Mouse (Mus musculus): Measurements from ENCODE around the gene Gm973. TPM values are rescaled to one million over a fixed set of nuclear protein-coding genes. Genes with fewer than 3 reads are reported as not detected.
A peak's percentile ranks its signal among the peaks of the same experiment; 100 is the strongest.

Gene Gm973
- total RNA-seq, 2 experiments from 2014 or later: 0.25 TPM; not detected in 1

DNA sequence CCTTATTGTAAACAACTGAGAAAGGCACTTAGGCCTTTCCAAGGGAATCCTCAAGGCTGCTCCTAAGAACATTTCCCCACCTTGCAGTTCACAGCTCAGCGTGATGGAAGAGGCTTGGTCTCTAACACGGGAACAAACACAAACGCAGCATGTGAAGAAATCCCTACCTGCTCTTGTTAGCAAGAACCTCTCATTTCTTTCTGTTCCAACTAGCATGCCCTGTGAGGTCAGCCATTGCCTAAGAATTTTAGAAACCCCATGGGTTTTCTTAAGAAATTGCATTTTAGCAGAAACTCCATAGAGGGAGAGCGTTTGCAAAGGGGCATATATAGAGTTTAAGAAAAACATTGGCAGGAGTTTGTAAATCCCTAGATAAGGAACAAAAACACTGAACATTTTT, 27.6 kb upstream of the Gm973 start:
- no peak for DNase-seq
- intact Hi-C loops (cut with DNase I): no loop called here

DNA sequence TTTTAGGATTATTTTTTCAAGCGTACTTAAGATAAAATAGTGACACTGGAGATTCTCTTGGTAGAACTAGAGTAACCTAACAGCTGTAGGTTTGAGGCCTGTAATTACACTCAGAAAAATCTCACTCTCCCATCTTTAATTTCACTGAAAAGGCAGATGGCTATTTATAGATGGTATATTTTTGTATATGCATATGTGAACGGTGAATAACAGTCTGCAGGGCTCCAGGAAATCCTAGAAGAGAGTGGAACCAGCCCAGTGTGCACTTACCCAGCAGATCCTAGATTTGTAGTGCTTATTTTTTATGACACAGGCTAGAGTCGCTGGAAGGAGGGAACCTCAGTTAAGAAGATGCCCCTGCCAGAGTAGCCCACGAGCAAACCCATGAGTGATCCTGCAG, 27.1 kb upstream of the Gm973 start:
- intact Hi-C loops (cut with DNase I): no loop called here
- DNase-seq: no peak

DNA sequence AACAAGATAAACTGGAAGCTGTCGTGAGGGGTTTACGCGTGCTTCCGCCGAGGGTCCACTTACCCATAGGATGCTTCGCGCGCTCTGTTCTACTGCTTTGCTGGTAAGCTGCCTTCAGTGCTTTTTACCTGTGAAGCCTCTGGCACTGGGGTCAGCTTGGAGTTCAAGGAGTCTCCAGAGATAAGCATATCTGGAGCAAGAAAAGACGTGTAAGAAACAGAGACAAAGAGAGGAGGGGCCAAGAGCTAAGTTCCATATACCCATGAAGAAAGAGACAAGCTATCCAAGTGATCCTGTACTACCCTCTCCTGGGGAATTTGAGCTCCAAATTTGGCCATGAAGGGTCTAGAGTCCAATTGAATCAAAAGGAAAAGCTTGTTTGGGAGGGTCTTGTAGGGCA, 24.5 kb upstream of the Gm973 start:
- intact Hi-C loops (cut with DNase I): no loop called here
- DNase-seq: no peak

DNA sequence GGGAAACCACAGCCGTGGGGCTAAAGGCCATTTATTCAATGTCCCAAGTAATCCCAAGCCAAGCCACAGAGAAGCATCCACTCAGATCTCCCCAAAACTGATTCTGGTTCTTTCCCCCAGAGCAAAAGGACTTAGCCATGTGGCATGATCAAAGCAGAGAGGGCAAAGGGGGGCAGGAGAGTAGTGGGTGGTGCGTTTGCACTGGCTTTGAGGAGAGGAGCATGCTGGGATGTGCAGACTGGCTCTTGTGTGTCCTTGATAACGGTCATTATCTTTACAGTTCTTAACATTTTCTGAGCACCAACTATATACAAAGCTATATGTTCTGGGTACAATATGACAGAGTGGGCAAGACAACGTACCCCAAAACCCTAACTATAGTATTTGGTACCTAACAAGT, 23.6 kb upstream of the Gm973 start:
- no peak for DNase-seq
- intact Hi-C loops (cut with DNase I): no loop called here

DNA sequence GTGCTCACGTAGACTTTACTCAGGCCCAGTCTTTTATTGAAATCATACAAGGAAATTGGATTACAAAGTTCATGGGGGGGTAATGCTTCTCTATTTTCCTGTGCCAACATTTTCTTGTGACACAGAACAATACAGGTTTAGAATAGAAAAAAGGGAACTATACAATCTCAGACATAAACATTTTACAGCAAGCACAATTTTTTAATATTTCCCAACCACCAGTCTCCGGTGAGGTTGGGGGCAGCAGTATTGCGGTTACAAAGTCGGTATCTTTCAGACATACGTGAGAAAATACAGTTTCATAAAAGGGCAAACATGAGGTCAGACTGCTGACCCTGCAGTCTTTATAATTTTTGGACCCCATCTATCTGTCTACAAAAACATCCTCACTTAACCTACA, 20.1 kb upstream of the Gm973 start:
- intact Hi-C loops (cut with DNase I): no loop called here
- no peak for DNase-seq

DNA sequence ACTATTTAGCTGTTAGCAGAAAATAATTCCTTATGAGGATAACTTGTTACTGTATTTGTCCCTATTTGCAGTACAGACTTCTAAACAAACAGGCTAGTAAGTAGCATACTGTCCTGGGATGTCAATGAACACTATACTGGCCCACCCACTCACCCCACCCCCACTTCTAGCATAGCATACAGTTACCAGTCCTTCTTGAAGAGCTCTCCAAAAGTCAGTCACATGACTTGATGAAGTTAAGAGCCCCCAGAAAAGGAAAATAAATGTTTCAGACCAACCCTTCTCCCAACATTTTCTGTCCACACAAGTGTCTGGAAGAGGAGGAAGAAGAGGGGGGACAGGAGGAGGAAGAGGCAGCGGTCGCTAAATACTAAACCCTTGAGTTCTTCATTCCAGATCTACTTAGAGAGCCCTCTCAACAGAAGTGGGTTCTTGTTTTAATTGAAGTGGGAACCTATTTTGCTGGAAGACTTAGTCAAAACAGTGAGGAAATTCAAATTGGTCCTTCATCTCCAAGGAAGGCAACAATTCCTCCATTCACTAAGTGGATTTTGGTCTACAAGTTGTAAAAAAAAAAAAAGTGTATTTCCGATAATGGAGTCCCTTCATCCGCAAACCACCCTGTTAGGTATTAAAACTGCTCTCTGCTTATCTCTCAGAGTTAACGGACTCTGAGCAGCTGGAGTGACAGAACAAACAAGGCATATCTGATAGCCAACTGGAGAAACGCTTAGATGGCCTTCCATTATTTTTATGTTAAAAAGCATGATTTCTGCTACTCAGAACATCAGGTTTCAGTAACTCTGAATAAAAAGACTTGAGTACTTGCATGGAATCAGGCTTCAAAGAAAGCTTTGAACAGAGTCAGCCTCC, 18.1 kb upstream of the Gm973 start:
- no peak for DNase-seq
- intact Hi-C loops (cut with DNase I): no loop called here

DNA sequence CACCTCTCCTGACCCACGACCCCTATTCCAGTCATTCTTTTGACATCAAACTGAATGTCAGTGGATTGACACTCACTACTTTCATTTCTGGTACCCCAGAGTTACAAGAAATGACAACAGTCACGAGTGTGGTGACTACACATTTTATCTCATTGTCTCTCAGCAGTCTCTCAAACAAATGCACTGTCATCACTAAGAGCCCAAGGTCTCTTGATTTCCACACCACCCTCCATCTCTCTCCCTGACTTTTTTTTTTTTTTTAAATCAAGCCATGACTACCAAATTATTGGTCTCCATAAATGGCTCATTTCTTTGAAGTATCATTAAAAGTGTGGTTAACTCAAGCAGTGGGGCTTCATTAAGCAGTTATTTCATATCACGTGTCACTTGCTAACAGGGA, 16.7 kb upstream of the Gm973 start:
- intact Hi-C loops (cut with DNase I): no loop called here
- no peak for DNase-seq

DNA sequence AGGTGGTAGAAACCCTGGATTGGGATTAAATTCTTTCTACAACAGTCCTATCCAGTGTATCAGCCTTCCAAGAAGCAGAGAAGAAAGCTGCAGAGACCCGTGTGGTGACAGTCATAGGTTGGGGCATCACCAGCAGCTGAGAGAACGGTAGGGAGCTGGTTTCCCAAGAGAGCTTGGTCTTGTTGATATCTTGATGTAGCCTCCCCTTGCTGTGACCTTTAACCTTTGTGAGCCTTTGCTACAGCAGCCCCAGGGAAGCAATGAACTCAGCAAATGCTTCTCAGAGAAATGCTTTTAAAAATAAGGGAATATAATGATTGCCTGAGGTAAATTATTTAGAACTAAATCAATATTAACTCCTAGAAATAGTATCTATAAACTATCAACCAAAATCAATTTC, 13.7 kb upstream of the Gm973 start:
- intact Hi-C loops (cut with DNase I): no loop called here

DNA sequence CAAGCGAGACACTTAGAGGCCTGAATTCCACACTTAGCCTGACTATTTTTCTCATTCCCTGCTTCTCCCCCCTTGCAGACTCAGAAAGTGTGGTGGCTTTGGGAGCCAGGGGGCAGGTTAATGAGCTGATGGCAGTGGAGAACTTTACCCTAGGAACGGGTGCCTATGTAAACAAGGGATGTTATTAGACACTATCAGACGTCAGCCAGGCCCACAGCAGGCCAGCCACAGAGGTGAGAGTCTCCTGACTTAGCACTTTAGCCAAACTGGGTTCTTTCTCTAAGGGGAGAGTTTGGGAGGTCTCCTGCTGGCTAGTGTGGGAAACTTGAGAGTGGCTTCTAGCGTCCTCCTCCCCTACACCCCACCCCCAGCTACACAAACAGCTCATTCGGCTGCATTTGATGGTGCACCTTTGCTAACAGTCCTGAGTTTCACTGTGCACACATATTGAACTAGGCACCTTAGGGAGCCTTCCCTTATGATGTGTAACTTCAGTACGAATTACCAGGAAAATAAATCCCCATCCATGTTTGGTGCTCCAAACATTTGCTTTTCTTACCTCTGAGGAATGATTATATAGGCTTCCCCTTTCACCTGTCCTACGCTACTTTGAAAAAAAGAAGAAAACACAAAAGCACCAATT, 12.3 kb upstream of the Gm973 start:
- intact Hi-C loops (cut with DNase I): no loop called here
- DNase-seq: no peak

More for the DNA sequence above, 13.7 kb upstream of the Gm973 start:
- no peak for DNase-seq

DNA sequence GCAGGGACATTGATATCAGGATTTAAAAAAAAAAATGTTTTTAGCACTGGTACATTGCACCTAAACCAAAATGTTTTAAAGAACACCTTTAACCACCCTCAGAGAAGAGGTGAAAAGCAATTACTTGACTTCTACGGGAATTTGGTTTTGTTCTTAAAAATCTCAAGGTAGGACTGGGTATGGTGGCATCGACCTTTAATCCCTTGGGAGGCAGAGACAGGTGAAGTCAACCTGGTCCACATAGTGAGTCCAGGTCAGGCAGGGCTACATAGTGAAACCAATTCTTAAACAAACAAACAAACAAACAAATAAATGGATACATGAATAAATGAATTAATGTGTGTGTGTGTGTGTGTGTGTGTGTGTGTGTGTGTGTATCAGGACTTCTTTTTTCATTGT, 11.8 kb upstream of the Gm973 start:
- intact Hi-C loops (cut with DNase I): no loop called here
- DNase-seq: no peak

DNA sequence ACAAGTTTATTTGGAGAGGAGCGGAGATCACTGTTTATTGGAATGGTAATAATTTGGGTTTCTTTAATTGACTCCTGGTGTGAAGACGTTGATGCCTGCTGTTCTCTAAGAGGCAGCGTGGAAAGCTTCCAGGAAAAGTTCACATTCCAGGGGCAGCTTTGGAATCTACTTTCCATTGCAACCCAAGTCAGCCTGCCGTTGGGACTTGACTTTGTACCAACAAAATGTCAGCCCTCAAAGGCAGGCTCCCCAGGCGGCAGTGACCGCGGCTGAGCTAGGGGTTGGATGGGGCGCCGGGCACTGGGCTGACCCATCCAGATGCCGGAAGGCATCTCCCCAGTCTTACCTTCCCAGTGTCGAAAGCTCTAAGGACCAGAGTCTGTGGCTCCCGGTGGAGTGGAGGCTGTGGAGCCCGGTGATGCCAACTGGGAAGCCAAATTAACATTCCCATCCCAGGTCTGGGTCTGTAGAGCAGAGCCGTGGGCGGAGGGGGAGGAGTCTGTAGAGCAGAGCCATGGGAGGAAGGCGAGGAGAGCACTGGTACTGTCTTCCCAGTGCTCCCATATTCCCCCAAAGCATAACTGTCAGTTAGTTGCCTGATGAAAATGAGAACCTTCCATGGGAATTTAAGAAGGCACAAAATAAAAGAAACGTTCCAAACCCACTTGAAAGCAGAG, 7.5 kb upstream of the Gm973 start:
- DNase-seq: peak; percentile 34 to 48
- intact Hi-C loops (cut with DNase I): no loop called here

DNA sequence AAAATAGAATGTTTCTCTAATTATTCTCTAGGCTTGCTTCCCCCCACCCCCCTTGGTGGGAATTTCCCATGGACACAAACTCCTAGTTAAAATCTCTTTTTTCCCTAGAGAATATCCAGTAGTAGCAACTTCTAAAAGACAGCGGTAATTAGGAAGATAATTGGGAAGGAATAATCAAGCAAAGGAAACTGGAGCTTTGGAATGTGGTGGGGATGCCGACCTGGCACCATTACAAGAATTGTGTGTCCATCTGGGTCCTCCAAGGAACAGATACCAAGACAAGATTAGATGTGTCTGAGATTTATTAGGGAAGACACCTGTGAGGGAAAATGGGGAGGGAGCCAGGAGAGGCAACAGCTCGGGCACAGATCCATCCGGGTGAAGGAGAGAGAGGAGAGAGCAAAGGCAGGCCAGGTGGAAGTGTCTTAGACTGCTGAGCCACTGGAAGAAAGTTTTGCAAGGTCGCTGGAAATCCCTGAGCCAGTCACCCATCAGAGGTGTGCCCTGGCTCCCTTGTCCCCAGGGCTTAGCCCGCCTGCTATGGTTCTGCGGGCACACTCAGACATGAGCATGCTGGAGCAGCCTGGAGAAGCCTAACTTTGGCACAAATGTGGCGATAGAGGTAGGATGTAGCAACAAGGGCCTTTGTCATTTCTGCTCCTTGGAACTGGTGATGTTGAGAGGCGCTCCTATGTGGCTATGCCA, 4.3 kb upstream of the Gm973 start:
- DNase-seq: peak; percentile 29 to 48
- intact Hi-C loops (cut with DNase I): no loop called here

DNA sequence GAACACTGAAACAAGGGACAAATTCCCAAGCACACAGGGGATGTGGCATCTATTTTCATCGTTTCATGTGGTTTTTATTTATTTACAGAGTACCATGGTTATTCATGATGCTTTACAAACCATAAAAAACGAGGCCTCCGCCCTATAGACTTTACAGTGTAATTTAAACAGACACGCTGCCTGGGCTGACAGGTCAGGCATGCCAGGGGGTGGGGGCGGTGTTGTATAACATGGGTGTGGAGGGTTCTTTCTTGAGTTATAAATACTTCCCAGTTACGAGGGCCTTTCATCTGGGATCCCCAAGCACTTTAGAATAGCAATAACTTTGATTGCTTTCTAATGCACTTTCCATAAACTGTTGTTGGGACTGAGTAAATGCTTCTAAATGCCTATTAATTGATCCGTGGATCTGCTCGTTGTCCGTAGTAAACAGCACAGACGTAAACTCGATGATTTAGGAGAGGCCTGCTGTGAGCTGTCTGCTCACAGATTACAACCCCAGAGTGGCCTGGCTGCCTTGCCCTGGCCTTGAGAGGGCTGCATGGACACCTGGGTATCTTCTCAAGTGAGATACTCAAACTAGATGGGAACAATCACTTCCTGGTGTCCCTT, 4.3 kb downstream of the Gm973 start:
- intact Hi-C loops (cut with DNase I): loop anchor here (5.0 kb wide), 1 partner anchor 52 kb away; no protein-coding TSS in a partner anchor
- no peak for DNase-seq

DNA sequence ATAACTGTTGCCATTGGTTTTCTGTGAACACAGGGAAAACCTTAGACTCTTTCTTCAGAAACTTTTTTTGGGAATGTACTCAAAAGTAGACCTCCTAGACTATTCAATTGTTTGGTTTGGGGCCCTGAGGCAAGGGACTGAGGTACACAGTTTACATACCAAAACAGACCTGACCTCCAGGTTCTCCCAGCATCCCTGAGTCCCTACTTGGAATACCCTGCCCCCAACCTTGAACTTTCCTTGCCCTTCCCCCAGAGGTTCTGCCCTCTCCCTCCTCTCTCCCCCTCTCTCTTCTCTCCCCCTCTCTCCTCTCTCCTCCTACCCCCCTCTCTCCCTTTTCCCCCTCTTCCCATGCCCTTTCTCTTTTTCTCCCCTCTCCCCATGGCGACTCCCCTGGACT, 6.4 kb downstream of the Gm973 start:
- DNase-seq: no peak
- intact Hi-C loops (cut with DNase I): loop anchor here (5.0 kb wide), 1 partner anchor 50 kb away; no protein-coding TSS in a partner anchor

DNA sequence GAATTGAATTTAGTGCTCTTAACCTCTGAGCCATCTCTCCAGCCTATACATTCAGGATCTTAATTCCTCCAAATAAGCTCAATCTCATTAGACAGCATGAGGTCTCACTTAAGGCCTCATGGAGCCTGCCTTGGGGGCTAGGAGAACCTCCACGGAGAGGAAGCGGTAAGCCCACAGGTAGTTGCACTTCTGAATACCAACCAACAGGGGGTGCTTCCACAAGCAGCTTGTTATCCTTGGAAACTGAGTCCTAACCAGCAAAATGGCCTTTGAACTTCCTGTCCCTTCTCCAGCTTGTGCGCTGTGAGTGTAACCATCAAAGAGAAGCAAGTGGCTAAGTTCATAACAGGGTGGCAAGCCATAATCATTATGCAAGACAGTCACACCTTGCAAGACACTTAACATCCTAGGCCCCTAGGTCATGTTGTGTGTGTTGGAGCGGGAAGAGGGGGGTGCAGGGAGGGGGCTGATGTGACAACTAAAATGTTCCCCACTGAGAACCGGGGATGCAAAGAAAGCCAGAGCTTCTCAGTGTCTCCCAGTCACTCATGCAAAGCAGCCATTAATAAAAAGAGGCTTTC, 7.4 kb downstream of the Gm973 start:
- DNase-seq: no peak
- intact Hi-C loops (cut with DNase I): loop anchor here (5.0 kb wide), 1 partner anchor 49 kb away; no protein-coding TSS in a partner anchor

DNA sequence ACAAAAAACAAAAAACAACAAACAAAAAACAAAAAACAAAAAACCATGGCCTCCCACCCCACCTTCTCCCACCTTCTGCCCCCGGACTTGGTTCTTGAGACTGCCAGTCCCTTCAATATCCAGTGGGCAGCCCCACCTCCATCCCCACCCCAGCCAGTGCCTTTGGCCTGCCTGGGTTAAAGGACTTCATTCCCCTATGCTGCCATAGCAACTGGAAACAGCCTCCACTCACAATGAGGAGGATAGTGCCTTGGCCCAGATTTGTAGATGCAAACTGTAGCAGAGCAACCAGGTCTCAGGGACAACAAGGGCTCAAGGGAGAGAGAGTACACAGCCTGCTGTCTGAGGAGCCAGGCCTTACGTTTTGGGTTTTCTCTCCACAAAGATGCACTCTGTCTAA, 8.0 kb downstream of the Gm973 start:
- DNase-seq: no peak
- intact Hi-C loops (cut with DNase I): loop anchor here (5.0 kb wide), 1 partner anchor 48 kb away; no protein-coding TSS in a partner anchor

DNA sequence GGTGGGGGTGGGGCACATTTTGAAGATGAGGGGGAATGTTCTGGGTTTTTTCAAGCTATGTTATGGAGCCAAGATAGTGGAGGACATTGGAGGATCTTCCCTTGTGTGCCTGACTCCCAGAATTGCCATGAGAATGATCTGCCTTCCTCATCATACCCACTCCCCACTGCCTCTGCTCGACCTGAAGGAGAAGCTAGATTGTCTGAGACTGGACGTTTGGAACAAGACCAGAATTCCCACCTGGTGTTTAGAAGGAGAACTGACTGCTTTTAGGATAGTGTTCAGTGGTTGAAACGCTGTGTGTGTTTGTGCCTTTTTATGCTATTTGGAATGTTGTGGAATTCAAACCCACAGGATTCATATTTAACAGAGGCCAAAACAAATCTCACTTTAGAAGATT, 8.7 kb downstream of the Gm973 start:
- intact Hi-C loops (cut with DNase I): loop anchor here (5.0 kb wide), 1 partner anchor 48 kb away; no protein-coding TSS in a partner anchor
- no peak for DNase-seq

DNA sequence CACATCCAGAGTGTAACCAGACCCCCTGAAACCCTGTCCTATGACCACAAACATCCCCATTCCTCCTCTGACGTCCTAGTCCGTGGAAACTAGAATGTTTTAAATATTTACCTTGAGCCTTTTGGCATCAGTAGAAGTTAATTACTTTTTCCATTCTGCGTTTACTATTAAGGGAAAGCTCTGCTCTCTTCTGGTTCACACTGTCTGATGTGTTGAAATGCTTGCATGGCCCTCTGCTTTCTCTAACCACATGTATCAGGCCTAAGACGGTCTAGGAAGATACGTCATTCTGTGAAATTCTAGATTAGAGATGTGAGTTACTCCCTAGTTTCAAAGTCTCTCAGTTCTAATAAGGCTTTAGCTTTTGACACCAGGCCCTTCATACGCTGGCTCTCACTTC, 11.2 kb downstream of the Gm973 start:
- DNase-seq: no peak
- intact Hi-C loops (cut with DNase I): no loop called here

DNA sequence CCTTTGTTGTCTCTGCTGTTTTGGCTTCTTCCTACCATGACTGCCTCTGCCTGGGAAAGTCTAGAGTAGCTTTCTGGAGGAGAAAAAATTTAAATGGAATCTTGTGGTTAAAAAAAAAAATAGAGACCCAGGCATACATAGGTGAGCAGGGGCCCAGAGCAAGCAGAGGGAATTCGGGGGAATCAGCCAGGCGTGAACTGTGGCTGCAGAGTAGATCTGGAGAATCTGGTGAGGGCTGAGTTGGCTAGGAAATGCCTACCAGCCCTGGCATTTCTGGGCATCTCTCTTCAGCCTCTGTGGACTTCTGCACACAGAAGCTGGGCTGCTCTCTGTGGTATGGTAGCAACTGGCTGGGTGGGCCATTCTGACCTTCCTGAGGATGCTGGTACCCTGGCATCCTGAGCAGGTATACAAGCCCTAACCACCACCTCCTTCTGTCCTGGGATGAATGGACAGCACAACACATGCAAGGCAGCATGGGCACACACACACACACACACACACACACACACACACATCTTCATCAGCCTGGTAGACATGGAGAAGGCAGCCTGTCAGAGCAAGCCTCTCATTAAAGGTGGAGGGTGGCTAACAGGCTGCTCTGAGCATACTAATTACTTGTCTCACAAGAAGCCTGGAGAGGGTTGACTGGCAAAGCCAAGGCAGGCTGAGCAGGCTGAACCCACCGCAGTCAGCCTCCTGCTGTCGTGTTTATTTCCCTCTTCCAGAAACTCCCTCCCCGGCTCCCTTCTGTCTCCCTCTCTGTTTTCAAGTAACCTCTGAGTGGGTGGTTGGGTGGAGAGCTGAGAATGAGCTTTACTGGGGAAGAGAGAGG, 19.1 kb downstream of the Gm973 start:
- intact Hi-C loops (cut with DNase I): no loop called here
- no peak for DNase-seq

Measured in gastrocnemius, postnatal 36 days (tissue).